Mouse (Mus musculus) stomach, embryonic 14.5 days (tissue): ENCODE results near the gene Gpr62. TPM values are rescaled to one million over a fixed set of nuclear protein-coding genes. Genes with fewer than 3 reads are reported as not detected.

Experiments
- ATAC-seq: fragments of 200-750 bp; cut with Nextera tagmentation; 2 replicates; pipeline ENCODE4 v1.8.0; 2017; ENCODE audit warnings: low read depth, moderate TSS enrichment; ENCODE audit not compliant: insufficient number of reproducible peaks, insufficient read depth, low FRiP score
- H3K27ac ChIP-seq: fragments of 300-500 bp; sonication (generic); 2 replicates; pipeline ENCODE4 v1.5.1; 2014; ENCODE audit warnings: mild to moderate bottlenecking, low read length, moderate library complexity, mixed read lengths
- H3K27me3 ChIP-seq: fragments of 300-500 bp; sonication (generic); 2 replicates; pipeline ENCODE4 v1.6.1; 2014; ENCODE audit warnings: low read length, control low read depth, mixed read lengths; ENCODE audit not compliant: control insufficient read depth, insufficient read depth
- H3K36me3 ChIP-seq: fragments of 300-500 bp; sonication (generic); 2 replicates; pipeline ENCODE4 v1.6.1; 2014; ENCODE audit warnings: mild to moderate bottlenecking, control low read depth, low read length, moderate library complexity, mixed read lengths; ENCODE audit not compliant: control insufficient read depth, insufficient read depth
- H3K4me1 ChIP-seq: fragments of 300-500 bp; sonication (generic); 2 replicates; pipeline ENCODE4 v1.6.1; 2014; ENCODE audit warnings: low read length, control low read depth, mixed read lengths; ENCODE audit not compliant: control insufficient read depth, insufficient read depth
- H3K4me2 ChIP-seq: fragments of 300-500 bp; sonication (generic); replicated peaks from 2 replicates; pipeline ENCODE4 v1.6.1; 2014; ENCODE audit warnings: low read depth, low read length, control low read depth
- H3K4me3 ChIP-seq: fragments of 300-500 bp; sonication (generic); 2 replicates; pipeline ENCODE4 v1.5.1; 2014; ENCODE audit warnings: low read depth, low read length, control low read depth
- H3K9ac ChIP-seq: fragments of 300-500 bp; sonication (generic); replicated peaks from 2 replicates; pipeline ENCODE4 v1.6.1; 2014; ENCODE audit warnings: low read depth, mild to moderate bottlenecking, control low read depth, low read length, moderate library complexity, mixed read lengths
- H3K9me3 ChIP-seq: fragments of 300-500 bp; sonication (generic); 2 replicates; pipeline ENCODE4 v1.6.1; 2016; ENCODE audit warnings: low read depth, low read length, control low read depth; ENCODE audit not compliant: control insufficient read depth
- WGBS: fragments of 180-500 bp; shearing (Covaris S2); extraction: QIAGEN DNeasy Blood & Tissue Kit; methylation state at CpG from one replicate; pipeline ENCODE4 v1.1.7; 2014; 5-methylcytosine and 5-hydroxymethylcytosine counted together
- polyA plus RNA-seq: library from polyadenylated mRNA; unstranded; fragments of >200 nt; fragmentation: Nextera tagmentation; extraction: Ambion mirVana; gene quantifications from 2 replicates; pipeline ENCODE4 v1.2.1, GENCODE M21; 2014

The Gpr62 gene
- polyA plus RNA-seq, 1 experiment from 2014 or later, result 0.68 TPM

DNA sequence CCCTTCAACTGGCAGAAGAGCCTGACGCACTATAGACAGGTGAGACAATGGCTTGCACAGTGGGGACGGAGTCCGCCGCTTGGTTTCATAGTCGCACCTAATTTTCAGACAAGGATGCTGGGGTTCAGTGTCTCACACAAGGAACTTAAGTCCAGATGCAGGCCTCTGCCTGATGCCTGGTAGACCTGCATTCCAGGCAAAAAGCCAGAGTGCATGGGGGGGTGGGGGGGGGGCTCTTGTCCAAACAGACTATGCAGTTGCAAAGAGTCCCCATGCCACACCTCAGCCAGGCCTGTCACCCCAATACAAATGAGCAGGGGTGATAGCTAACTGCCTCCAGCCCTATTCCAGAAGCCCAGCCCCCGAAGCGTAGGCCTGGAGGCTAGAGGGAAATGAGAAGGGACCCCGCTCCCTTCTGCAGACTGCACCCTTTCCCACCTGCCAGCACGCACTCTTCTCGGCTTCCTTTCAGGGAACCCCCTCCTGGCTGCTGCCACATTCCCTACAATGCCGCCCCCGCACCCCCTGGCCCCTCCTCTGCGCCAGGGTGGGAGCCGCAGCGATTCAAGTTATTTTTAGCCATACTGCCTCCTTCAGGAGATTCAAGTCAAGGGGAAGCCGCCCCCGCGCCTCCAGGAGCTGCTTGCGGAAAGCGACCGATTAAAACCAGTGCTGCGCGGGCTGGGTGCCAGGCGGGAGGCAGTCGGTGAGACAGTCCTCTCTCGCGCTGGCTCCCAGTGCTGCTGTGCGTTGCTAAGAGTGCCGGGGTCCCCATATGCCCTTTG lies 47.7 kb downstream of the Gpr62 start:
- peak; percentile 42; the same call in 1 of the 2 replicates for ATAC-seq
- peak overlapping the region; percentile 38 for H3K9ac ChIP-seq
- peak overlapping the region; percentile 11 for H3K27ac ChIP-seq
- H3K9me3 ChIP-seq, result no peaks in the 10 kb centered on the region
- H3K36me3 ChIP-seq, result no peaks in the 10 kb centered on the region
- H3K4me2 ChIP-seq, result peak overlapping the region; percentile 52
- 13% methylated on average over 29 of the region's 29 CpGs for WGBS
- H3K27me3 ChIP-seq, result no peaks in the 10 kb centered on the region
- H3K4me3 ChIP-seq, result peak overlapping the region; percentile 15
- H3K4me1 ChIP-seq, result peaks cover 20% of the 10 kb centered on the region; the same call in 1 of the 2 replicates

DNA sequence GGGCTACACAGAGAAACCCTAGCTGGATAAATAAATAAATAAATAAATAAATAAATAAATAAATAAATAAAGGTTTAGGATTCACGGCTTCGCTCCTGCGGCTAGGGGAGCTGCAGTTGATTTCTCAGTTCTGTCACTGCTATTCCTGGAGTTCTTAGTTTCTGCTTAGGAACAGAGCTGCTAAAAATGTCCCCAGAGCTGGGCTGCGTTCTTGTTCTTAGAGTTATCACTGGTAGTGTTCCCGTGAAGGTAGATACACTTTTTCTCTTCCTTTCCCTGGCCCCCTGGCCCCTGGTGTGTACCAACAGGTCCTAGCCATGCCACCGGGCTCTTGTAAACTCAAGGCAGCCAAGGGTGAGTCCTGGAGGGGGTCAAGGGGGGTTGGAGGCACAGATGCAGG lies 48.9 kb downstream of the Gpr62 start:
- Histone ChIP-seq H3K4me1 (peaks cover 20% of the 10 kb centered on the region; the same call in 1 of the 2 replicates), H3K9me3 (no peaks in the 10 kb centered on the region), H3K27me3 (no peaks in the 10 kb centered on the region), H3K4me2 (no peak overlapping the region), H3K9ac (no peak overlapping the region), H3K4me3 (no peak overlapping the region), H3K36me3 (no peaks in the 10 kb centered on the region), H3K27ac (no peak overlapping the region)
- ATAC-seq, result no peak
- WGBS, result 85% methylated on average over 6 of the region's 6 CpGs

Other genes starting within 250 kb of the Gpr62 start
- 0.13 TPM in 1 of 2 replicates, not detected in the other for gene Tlr9, start 243.3 kb downstream of the Gpr62 start, polyA plus RNA-seq
- gene Alas1, start 217.3 kb downstream of the Gpr62 start, polyA plus RNA-seq, result 105 and 112 TPM in 2 replicates
- 25.2 and 27.7 TPM in 2 replicates for gene Poc1a, start 184.9 kb downstream of the Gpr62 start, polyA plus RNA-seq
- 22.4 and 24.9 TPM in 2 replicates for gene Dusp7, start 97.3 kb downstream of the Gpr62 start, polyA plus RNA-seq
- gene Rpl29, start 36.5 kb downstream of the Gpr62 start, polyA plus RNA-seq, result 1,139 and 1,256 TPM in 2 replicates
- gene Acy1, start 27.6 kb downstream of the Gpr62 start, polyA plus RNA-seq, result 41.2 and 43.1 TPM in 2 replicates
- gene Abhd14b, start 18.5 kb downstream of the Gpr62 start, polyA plus RNA-seq, result 26.3 and 32.6 TPM in 2 replicates
- 52.3 and 57.1 TPM in 2 replicates for gene Abhd14a, start 18.3 kb downstream of the Gpr62 start, polyA plus RNA-seq
- gene Pcbp4, start 12.6 kb downstream of the Gpr62 start, polyA plus RNA-seq, result 60.9 and 61.2 TPM in 2 replicates
- gene Rrp9, start 10.0 kb upstream of the Gpr62 start, polyA plus RNA-seq, result 37.4 and 37.8 TPM in 2 replicates
- gene Parp3, start 11.0 kb upstream of the Gpr62 start, polyA plus RNA-seq, result 2.4 and 3.1 TPM in 2 replicates
- gene Iqcf1, start 34.0 kb upstream of the Gpr62 start, polyA plus RNA-seq, result not detected in 2 replicates
- not detected in 2 replicates for gene Iqcf5, start 48.6 kb upstream of the Gpr62 start, polyA plus RNA-seq
- not detected in 2 replicates for gene Iqcf3, start 95.7 kb upstream of the Gpr62 start, polyA plus RNA-seq
- not detected in 2 replicates for gene Iqcf4, start 105.1 kb upstream of the Gpr62 start, polyA plus RNA-seq
- gene Iqcf6, start 160.6 kb upstream of the Gpr62 start, polyA plus RNA-seq, result not detected in 2 replicates
- not detected in 2 replicates for gene Grm2, start 190.1 kb upstream of the Gpr62 start, polyA plus RNA-seq
- 53.3 and 55.9 TPM in 2 replicates for gene Tex264, start 220.0 kb upstream of the Gpr62 start, polyA plus RNA-seq